Comparison of ENCODE assay signal across 8 mouse cellular contexts in the genomic region with DNA sequence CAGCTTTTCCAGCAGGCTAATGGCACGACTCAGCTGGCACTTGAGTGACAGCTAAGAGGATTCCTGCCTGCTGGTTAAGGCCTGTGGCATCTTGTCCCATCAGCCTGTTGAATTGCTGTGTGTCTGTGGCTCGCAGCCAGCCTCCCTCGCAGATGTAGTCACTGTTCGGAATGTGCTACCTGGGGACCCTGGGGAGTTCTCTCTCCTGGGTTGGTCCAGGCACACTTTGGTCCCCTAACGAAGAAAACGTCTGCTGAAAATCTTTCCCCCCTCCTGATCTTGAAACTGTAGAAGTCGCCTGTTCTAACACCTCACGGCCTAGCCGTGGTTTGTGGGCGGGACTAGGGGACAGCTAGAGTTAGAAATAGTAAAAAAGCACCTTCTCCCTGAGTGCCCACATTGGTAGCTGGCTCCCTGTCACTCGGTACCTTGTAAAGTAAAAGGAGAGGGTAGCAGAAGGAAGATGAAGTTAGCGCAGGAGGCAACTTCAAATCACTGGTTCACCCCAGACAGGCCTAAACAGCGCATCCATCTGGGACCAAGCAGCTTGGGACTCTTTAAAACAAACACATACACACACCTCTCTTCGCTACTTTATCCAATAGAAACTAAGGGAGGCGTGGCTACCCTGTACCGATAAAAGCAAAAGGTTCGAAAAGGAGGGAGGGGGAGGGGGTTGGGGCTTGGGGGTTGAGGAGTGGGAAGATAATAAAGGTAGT. TPM values are rescaled to one million over a fixed set of nuclear protein-coding genes. Genes with fewer than 3 reads are reported as not detected.
DNase-seq lines count a peak whose midpoint lies in the region; ATAC-seq and TF ChIP-seq lines count a peak whose summit lies in the region.

No protein-coding gene starts in this region.

- no peaks in the 10 kb centered on the region for H3K9me3 ChIP-seq in erythroblast, embryonic 14.5 days (ENCODE audit: control insufficient read depth, low read length)
- no peaks in the 10 kb centered on the region for H3K9me3 ChIP-seq in G1E (replicated peaks)
- H3K9me3 ChIP-seq in forebrain, embryonic 15.5 days = no peaks in the 10 kb centered on the region
- H3K9me3 ChIP-seq in intestine, embryonic 14.5 days (ENCODE audit: control insufficient read depth, low read length) = no peaks in the 10 kb centered on the region

- WGBS in forebrain, embryonic 15.5 days = 11% methylated on average over 17 of the region's 17 CpGs
- WGBS in intestine, embryonic 14.5 days = 28% methylated on average over 17 of the region's 17 CpGs
- 30% methylated on average over 17 of the region's 17 CpGs for WGBS in macrophage (ENCODE audit: missing documents)

- H3K4me2 ChIP-seq in forebrain, embryonic 15.5 days (replicated peaks) = peak overlapping the region; percentile 53
- H3K4me2 ChIP-seq in intestine, embryonic 14.5 days (ENCODE audit: low read length) = peak overlapping the region; percentile 53

- peaks cover 9% of the 10 kb centered on the region for H3K4me1 ChIP-seq in erythroblast, embryonic 14.5 days (ENCODE audit: control insufficient read depth)
- peaks cover 15% of the 10 kb centered on the region for H3K4me1 ChIP-seq in G1E (ENCODE audit: insufficient read depth, low read depth, low read length)
- H3K4me1 ChIP-seq in forebrain, embryonic 15.5 days = peaks cover 14% of the 10 kb centered on the region
- H3K4me1 ChIP-seq in intestine, embryonic 14.5 days (replicated peaks; ENCODE audit: control insufficient read depth, insufficient read depth, low read length) = 0 out of 2 replicates have a peak, but pooled peaks cover 5% of the 10 kb centered on the region

- no peaks in the 10 kb centered on the region for H3K79me2 ChIP-seq in macrophage (ENCODE audit: inconsistent target)

- no peak for ATAC-seq in erythroblast, adult 5-6 weeks (replicated peaks; ENCODE audit: low FRiP score, poor library complexity, severe bottlenecking)
- no peak for ATAC-seq in G1E (ENCODE audit: extremely low read depth, insufficient number of reproducible peaks, low FRiP score, poor library complexity, severe bottlenecking)
- ATAC-seq in forebrain, embryonic 15.5 days (replicated peaks) = peak; percentile 86
- ATAC-seq in intestine, embryonic 14.5 days (replicated peaks; ENCODE audit: low FRiP score, low TSS enrichment, low read depth) = peak; percentile 63

- no peaks in the 10 kb centered on the region for H3K36me3 ChIP-seq in erythroblast, embryonic 14.5 days (ENCODE audit: control insufficient read depth)
- H3K36me3 ChIP-seq in G1E (replicated peaks) = no peaks in the 10 kb centered on the region
- no peaks in the 10 kb centered on the region for H3K36me3 ChIP-seq in forebrain, embryonic 15.5 days
- no peaks in the 10 kb centered on the region for H3K36me3 ChIP-seq in intestine, embryonic 14.5 days (ENCODE audit: control insufficient read depth, insufficient read depth, low read length)
- no peaks in the 10 kb centered on the region for H3K36me3 ChIP-seq in macrophage (ENCODE audit: inconsistent target)

- no peak overlapping the region for H3K27ac ChIP-seq in forebrain, embryonic 15.5 days (replicated peaks)
- H3K27ac ChIP-seq in intestine, embryonic 14.5 days (ENCODE audit: low read depth) = no peak overlapping the region
- no peak overlapping the region for H3K27ac ChIP-seq in macrophage

- no peak for TF ChIP-seq CTCF in G1E (IDR thresholded peaks at IDR 0.05; ENCODE audit: low read depth, low read length)

- 0 out of 2 replicates have a peak overlapping the region, but pooled peaks have one; percentile 23 for H3K9ac ChIP-seq in forebrain, embryonic 15.5 days (replicated peaks)
- H3K9ac ChIP-seq in intestine, embryonic 14.5 days (ENCODE audit: low read length) = 0 out of 2 replicates have a peak overlapping the region, but pooled peaks have one; percentile 5

- no peak for DNase-seq in G1E (ENCODE audit: low spot score)
- DNase-seq in intestine, embryonic 14.5 days (ENCODE audit: low spot score) = no peak
- DNase-seq in thymus, postnatal 4 days = peak; percentile 43
- DNase-seq in layer of hippocampus, adult 9-10 months (ENCODE audit: low spot score) = no peak

- peak overlapping the region; percentile 48 for H3K4me3 ChIP-seq in erythroblast, embryonic 14.5 days (replicated peaks)
- H3K4me3 ChIP-seq in G1E (ENCODE audit: low read depth, low read length) (peak overlapping the region; percentile 59; the same call in 1 of the 2 replicates), macrophage (ENCODE audit: inconsistent target) (peak overlapping the region; percentile 8; the same call in 1 of the 2 replicates)
- peak overlapping the region; percentile 39 for H3K4me3 ChIP-seq in forebrain, embryonic 15.5 days
- H3K4me3 ChIP-seq in intestine, embryonic 14.5 days (ENCODE audit: low read depth, low read length) = peak overlapping the region; percentile 31

- H3K27me3 ChIP-seq in erythroblast, embryonic 14.5 days (ENCODE audit: control insufficient read depth) = no peaks in the 10 kb centered on the region; the same call in 1 of the 2 replicates
- H3K27me3 ChIP-seq in G1E (ENCODE audit: insufficient read depth, low read length) = peaks cover 53% of the 10 kb centered on the region
- H3K27me3 ChIP-seq in forebrain, embryonic 15.5 days = no peaks in the 10 kb centered on the region
- H3K27me3 ChIP-seq in intestine, embryonic 14.5 days (replicated peaks; ENCODE audit: control insufficient read depth, insufficient read depth, low read length) = no peaks in the 10 kb centered on the region

RNA-seq across cellular contexts. Expression of gene Lnx1, which starts 1.2 kb away (rescaled TPM):
- not detected in 2 replicates for polyA plus RNA-seq in erythroblast, embryonic 14.5 days (2012)
- not detected in 2 replicates for total RNA-seq in erythroblast, adult 5-6 weeks (2015; ENCODE audit: low replicate concordance)
- not detected in 2 replicates for total RNA-seq in erythroblast, adult 5-6 weeks (2017; ENCODE audit: low replicate concordance)
- not detected in 2 replicates for total RNA-seq in G1E (2014; fragmentation: Nextera tagmentation)
- total RNA-seq in G1E (2017) = 0.12 and 0.16 TPM in 2 replicates
- polyA plus RNA-seq in G1E (2012) = not detected in 2 replicates
- 2.7 and 3.9 TPM in 2 replicates for polyA plus RNA-seq in forebrain, embryonic 15.5 days (2015; fragmentation: Nextera tagmentation; extraction: Ambion mirVana)
- 4.8 and 5.2 TPM in 2 replicates for polyA plus RNA-seq in intestine, embryonic 14.5 days (2014; fragmentation: Nextera tagmentation; extraction: Ambion mirVana)
- under 1 TPM in 1 of 26 experiments, not detected in 25; 0.31 TPM for total RNA-seq in macrophage (2018; cell fraction: chromatin; rRNA removed)
- under 1 TPM in 8 of 26 experiments, not detected in 18; 0.05 to 0.37 (median 0.14) TPM for total RNA-seq in macrophage (2018; cell fraction: cytosol; rRNA removed)
- total RNA-seq in macrophage (2018; cell fraction: nucleus; rRNA removed) = under 1 TPM in 3 of 26 experiments, not detected in 23; 0.37 to 0.72 (median 0.53) TPM
- not detected in 3 replicates for polyA plus RNA-seq in macrophage (2018)

Comparison
In these comparisons a context has a peak if more than half of its experiments do, and no peak if none do; other contexts are left out.
1. H3K4me3 ChIP-seq: peak in every context shown above with its lines; median percentile 59 in G1E; 48 in erythroblast, embryonic 14.5 days; 39 in forebrain, embryonic 15.5 days; 31 in intestine, embryonic 14.5 days; 8 in macrophage.
2. ATAC-seq: peak in forebrain, embryonic 15.5 days (single experiment) and intestine, embryonic 14.5 days (single experiment); none in erythroblast, adult 5-6 weeks (single experiment) and G1E (single experiment).